Mouse (Mus musculus): ENCODE results near the gene Aldh1a3.

DNA sequence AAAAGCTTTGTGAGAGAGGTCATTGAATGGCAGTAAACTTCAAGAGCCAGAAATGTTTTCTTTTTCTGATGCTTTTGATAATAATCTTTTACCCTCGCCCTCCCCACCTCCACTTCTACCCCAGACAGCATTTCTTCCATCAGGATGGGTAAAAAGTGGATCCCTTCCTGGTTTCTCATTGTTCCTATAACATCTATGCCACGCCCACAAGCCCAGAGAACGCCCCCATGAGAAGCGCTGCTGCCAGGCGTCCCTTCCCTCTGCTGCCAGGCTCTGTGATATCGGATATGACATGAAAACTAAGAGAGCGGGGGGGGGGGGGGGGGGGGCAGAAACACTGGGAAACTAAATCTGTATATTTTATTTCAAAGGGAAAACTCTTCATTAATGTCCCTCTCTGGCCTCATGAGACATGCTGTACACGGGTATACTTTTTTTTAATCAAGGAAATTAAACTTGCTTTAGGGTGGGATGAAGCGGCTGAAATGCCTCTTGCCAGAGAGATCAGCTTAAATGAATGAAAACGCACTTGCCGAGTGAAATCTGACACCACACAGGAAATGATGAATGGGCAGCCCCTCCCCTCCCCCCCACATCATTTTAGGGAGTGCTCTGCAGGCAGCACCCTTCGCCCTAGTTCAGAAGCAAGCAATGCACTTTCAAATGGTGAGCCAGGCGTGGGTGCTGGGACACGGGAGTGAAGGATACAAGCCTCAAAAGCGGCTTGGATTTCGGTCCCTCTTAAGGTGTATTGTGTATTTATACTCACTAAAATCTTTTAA, 22.8 kb upstream of the Aldh1a3 start:
- TF ChIP-seq CTCF (IDR thresholded peaks at IDR 0.05; ENCODE audit: low read depth) (no peak), EP300 (optimal IDR thresholded peaks at IDR 0.05) (no peak)

Data from stomach, postnatal 0 days (tissue).